Mouse (Mus musculus) liver, adult (tissue): ENCODE measurements at regions not wholly inside any gene's neighbourhood (a gene's known extent, or its start where the extent isn't known, plus 50 kb on each side); places are given as distances from the start of the nearest gene placed in this dataset.

Source experiments
- GATA4 ChIP-seq: IDR thresholded peaks from 2 replicates; pipeline ENCODE4 v1.6.1; 2014; ENCODE audit warnings: mild to moderate bottlenecking, low read length; ENCODE audit not compliant: insufficient replicate concordance

DNA sequence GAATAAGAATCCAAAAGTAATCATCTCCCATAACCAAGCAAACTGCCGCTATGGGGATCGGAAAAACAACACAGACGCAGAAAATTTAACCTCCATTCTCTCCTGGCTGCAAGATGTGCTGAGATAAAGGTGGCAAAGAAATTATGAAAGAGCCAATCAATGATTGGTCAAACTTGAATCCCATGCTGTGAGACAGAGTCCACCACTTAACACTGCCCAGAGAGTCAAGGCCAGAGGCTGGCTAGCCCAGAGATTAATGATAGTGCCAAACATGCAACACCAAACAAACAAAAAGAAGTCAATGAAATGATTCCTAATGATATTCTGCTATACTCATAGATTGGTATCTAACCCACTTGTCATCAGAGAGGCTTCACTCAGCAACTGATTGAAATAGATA lies 219.7 kb downstream of the Gm9008 start:
- TF ChIP-seq GATA4: peak; percentile 45; the same call in 1 of the 2 replicates
